Mouse (Mus musculus): ENCODE results near the gene Ilkap.

Ilkap gene

DNA sequence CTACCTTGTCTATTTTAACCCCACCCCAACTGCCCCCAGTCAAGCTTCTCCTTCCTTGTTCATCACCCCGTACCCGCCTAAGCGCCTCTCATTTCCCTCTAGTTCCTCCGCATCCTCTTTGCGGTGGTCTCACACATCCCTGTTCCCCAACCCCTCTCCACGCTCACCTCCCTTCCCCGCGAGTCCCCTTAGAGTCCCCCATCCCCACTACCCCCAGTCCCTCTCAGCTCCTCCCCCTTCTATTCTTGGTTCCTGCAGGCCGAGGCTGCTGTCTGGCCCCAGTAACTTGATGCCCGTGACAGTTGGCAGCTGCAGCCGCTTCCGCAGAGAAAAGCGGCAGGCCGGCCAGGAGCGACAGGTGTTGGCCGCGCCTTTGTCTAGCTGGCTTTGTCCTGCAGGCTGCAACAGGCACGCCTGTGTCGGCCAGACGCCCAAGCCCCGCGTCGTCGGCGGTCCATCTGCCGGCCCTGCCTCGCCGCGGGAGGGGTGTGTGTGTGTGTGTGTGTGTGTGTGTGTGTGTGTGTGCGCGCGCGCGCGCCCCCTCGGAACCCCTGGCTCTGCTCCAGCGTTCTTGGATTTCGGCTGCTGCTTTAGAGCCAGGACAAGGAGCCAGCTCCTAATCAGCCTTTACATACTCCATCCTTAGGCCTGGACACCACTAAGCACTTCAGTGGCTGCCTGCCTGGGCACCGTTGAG, 15.4 kb upstream of the Ilkap start, which contains the start of gene Hes6:
Gene Hes6, minus strand, starts transcription at position 141 of the 697 bp plus-strand sequence.
- DNase-seq = peak; percentile 89

DNA sequence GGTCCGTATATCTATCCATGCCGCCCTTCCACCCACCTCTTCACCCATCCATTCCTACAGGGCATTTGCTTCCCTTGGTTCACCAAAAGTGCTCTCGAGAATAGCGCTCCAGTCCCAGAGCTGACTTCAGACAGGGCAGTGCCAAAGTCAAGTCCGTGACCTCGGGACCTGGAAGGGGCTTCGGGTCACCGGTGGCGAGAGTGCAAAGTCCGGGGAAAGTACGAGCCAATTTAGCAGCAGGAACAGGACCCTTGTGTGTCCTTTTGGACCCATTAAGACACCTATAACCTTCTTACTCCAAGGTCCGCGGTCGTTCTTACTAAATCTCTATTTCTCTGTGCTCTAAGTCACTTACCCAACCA, 14.9 kb upstream of the Ilkap start:
- DNase-seq = no peak

- peak; percentile 96 for DNase-seq
These were observed 14.5 kb upstream of the Ilkap start for GRCm38 (mm10) chr1:91413030-91413506.

DNA sequence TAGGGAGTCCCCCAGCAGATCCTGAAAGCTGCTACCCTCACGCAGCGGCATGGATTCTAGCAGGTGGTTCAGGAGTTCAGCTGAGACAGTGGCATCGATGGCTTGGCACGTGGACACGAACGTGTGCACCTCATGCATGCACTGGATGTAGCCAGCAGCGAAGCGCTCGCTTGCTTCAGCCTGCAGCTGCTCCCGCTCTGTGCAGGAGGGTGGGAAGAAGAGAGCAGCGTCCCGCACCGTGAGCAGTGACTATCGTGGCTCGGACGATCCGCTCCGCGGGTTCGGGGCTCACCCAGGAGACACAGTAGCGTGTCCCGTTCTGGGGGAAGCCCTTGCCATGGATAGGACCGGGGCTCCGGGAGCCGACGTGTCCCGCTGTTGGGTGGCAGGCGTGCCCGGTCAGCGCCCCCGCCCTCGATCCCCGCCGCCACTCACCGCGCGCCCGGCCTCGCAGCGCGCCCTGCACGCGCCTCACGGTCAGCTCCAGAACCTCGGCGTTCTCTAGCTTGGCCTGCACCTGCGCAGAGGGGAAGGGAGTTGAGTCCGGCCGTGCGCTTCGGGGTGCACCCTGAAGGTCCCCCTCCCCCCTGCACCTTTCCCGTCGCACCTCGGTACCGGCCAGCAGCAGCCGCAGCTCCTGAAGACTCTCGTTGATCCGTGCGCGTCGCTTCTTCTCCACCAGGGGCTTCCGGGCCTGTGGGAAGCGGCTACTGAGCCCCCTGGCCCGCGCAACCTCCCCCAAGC, 13.8 kb upstream of the Ilkap start:
- DNase-seq = peak; percentile 74

DNA sequence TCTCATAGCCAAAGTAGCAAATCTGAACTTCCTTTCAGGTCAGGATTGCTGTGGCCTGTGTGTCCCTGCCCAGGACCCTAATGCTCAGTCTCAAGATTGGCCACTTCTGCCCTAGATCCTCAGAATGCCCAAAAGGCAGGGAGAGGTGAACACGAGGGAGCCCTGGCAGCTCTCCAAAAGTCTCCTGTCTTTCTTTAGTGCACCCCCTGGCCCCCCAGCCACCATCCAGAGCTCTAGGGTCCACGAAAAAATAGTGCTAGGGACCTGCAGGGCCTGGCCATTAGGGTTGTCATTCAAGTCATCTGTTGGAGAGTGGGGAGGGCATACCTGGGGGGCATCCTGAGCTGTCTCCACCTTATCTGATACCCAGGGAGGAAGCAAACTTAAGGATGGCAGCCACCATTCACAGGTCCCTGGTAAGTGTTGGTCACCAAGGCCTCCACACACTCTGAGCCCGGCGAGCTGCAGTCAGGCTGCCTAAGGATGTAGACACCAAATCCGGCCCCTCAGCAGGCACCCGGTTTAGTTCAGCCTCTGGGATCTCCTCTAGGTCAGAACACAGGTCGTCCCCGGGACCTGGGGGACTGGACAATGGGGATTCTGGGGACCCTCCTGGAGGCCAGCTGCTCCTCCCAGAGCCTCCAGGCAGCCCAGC, 13.1 kb upstream of the Ilkap start:
- peak; percentile 66 for DNase-seq

- DNase-seq = peak; percentile 37
These were observed 9.2 kb upstream of the Ilkap start for GRCm38 (mm10) chr1:91407819-91408218.

GRCm38 (mm10) chr1:91405406-91406169, 7.0 kb upstream of the Ilkap start:
- peak; percentile 92 for DNase-seq

DNA sequence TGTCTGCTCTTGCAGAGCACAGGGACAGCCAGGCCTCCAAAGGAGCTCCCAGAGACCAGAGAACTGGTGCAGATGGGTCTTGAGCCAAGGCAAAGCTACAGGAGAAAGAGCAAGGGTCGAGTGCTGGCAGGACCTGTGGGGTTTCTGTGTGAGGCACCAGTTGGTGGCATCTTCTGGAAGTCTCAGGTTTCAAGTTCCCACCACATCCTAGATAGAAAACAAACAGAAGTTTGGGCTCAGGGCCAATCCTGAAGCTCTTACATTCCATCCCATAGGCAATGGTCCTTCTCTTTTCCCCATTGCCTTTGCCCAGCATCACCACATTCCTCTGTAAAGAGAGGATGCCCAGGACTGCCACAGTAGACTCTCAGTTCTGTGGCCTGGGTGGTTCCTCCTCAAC, 6.4 kb upstream of the Ilkap start:
- DNase-seq = peak; percentile 50

GRCm38 (mm10) chr1:91397927-91398259, 722 bp downstream of the Ilkap start:
- no peak for DNase-seq

GRCm38 (mm10) chr1:91390369-91390768, 8.2 kb downstream of the Ilkap start:
- no peak for DNase-seq

- DNase-seq = no peak
These were observed 17.5 kb downstream of the Ilkap start for GRCm38 (mm10) chr1:91381091-91381471.

- peak; percentile 51 for DNase-seq
These were observed 18.0 kb downstream of the Ilkap start for GRCm38 (mm10) chr1:91380453-91381090.

DNA sequence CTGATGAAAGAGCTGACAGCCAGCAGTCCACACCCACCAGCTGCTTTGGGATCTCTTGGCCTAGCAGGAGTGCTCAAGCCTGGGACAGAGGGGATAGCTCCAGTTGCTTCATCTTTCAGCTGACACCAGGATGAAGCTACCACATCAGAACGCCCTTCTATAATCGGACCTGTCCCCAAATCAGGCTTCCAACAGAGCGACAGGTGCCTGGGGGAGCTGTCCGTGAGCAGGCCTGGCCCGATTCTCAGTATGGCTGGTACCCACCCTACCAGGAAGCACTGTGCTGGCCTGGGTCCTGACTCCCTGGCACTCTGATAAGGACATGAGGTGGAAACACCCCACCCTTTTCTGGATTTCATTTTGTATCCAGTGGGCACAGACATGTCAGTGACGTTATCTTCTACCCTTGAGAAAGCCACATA, 25.2 kb downstream of the Ilkap start:
- DNase-seq = no peak

DNA sequence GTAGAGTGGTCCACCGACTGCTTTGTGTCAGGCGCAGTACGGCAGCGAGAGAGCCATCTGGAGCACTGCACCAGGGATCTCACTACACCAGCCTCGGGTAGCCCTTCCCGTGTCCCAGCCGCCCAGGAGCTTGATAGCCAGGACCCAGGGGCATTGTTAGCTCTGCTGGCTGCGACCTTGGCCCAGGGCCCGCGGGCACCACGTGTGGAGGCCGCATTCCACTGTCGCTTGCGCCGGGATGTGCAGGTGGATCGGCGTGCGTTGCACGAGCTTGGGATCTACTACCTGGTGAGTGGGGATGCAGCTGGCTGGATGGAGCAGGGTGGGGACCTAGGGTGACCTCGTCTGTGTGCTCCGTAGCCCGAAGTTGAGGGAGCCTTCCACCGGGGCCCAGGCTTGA, 28.6 kb downstream of the Ilkap start:
- no peak for DNase-seq

DNA sequence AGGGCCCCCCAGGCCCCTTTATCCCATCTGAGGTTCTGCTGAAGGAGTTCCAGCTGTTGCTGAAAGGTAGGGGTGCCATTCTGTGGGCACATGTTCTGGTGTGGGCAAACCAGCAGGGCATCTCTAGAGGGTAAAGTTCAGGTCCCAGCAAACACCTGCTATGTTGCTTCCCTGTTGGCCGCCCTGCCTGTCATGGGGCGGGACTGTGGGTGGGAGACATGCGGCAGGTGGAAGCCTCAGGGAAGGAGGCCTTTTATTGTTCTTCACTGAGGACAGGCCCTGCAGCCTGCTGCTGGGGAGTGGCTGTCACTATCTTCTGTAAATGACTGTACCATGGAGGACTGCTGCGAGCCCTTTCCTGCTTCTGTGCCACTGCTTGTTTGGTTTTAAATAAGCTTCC, 29.2 kb downstream of the Ilkap start:
- no peak for DNase-seq

- DNase-seq = no peak
These were observed 31.3 kb downstream of the Ilkap start for GRCm38 (mm10) chr1:91367295-91367694.

DNA sequence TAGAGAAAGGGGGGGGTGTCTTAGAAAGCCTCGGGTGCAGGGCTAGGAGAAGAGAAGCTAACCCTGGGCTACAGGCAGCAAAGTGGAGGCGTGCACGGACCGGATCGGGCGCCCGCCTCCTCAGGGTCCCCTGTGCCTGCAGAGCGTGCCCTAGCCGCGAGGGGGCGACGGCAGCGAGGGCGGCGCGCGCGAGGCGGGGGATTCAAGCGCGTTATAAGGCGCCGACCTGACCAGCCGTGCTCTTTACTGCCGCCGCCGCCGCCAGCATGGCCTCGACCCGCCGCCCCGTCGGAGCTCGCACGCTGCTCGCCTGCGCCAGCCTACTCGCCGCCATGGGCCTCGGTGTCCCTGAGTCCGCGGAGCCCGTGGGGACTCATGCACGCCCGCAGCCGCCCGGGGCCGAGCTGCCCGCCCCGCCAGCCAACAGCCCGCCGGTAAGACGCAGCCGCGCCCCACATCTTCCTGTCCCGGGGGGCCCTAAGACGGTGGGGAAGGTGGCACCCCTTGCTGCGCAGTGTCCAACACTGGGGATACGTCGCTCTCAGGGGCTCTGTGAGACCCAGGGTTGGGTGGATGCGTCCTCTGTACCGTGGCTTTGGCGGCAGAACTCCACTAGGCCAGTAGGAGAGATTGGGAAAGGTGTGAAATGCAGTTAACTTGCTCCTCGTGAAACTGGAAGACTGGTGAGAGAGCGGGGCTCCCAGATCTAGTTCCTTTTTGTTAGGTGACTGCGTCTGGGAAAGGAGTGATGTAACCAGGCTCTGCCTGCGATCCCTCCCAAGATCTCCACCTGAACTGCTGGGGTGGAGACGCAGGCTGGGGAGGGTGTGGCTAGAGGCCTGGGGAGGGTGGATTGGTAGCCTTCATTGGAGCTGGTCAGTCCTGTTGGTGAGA, 32.2 kb downstream of the Ilkap start, which contains the start of gene Erfe:
Gene Erfe, plus strand, starts transcription at position 216 of the 894 bp plus-strand sequence.
- DNase-seq = no peak

- DNase-seq = no peak
These were observed 32.8 kb downstream of the Ilkap start for GRCm38 (mm10) chr1:91365816-91366214.

DNA sequence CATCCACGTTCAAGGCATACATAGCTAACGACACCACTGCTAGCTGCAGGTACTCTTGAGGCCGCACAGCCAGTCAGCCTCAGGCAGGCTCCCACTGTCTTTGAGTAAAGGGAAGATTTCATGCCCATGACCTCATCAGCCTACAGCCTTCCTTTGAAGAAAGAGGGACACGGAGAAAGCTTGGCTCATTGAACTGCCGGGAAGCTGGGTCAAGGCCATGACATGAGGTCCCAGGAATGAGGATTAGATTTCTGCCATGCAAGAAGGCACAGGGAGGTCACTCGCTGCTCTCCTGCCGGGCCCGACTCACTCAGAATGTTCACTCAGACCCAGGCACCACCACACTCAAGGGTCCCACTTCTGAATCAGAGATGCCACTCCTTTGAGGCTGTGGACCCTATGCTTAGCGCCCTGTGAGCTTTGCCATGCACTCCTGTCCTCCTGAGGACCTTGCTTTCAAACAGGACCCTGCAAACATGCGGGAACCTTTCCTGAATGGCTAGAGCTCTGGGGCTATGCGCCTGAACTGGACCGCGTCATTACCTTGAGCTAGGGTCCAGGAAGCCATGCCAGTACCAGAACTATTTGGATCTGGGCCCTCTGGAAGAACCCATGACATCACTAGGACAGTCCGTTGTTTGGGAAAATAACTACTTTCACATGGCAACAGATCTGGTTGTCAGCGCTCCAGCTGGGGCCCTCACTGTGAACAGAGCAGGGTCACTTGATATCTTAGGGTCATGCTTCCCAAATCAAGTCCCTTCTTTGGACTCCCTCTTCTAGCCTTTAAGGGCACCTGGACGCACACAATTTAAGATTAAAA, 33.6 kb downstream of the Ilkap start:
- DNase-seq = no peak

DNA sequence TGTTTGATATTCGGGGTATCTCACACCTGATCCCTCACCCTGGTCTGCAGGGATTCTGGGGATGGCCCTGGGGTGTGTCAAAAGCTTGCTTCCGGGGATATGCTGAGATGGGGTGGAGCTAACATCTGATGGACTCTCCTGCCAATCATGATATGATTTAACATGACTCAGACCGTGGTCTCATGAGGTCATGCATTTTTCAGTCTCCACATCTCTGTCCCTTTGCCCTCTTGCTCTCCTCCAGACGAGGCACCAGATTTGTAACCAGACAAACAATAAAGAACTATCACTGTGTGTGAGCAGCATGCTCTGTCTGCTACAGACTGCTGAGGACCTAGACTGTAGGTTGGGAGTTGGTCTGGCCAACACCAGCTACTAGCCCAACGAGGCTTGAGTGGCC, 36.5 kb downstream of the Ilkap start:
- DNase-seq = no peak

- DNase-seq = no peak
These were observed 42.5 kb downstream of the Ilkap start for GRCm38 (mm10) chr1:91356105-91356504.

Measured in cerebellum, adult 9-11 months (tissue).